Mouse (Mus musculus): ENCODE results near the gene H2-Ab1.
"Not testable (repeated sequence)": the region's sequence is repeated elsewhere in the genome, so short reads cannot be mapped to it uniquely, and the experiment has no call there.

Gene H2-Ab1

DNA sequence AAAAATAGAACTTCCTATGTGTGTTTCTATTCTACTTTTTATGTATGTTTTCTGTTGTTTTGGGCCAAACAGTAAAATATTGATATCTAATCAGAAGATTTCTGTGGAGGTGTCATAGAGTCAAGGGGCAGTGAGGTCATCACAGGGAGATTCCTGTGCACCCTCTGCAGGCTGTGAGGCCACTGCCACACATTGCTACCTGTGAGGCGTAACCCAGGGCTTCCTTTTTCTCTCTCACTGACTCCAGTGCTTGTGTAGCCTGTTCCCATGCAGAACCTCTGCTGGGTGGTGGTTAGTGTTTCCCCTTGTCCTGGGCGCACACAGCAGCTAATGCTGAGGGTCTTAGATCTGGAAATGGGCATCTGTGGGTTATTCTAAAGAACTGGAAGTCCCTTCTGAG, 48.9 kb downstream of the H2-Ab1 start:
- DNase-seq (ENCODE audit: extremely low read depth, low read depth, low spot score), result no peak

DNA sequence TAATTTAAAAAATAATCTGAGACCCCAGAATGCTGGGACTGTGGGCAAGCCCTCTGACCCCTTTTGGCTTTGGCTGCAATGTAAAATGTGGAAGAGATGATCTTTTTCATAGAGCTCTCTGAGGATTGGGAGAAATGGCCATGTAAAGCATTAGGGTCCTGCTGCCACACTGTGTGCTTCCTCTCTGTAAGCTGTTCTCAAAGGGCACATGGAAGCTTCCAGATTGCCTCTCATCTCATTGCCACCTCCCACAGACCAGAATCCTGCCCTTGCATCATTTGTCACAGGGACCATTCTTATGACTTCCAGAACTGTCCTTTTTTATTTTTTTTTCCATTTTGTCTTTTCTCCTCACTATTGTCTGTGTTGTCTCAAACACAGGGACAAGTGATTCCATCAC, 49.7 kb downstream of the H2-Ab1 start:
- DNase-seq (ENCODE audit: extremely low read depth, low read depth, low spot score), result no peak

DNA sequence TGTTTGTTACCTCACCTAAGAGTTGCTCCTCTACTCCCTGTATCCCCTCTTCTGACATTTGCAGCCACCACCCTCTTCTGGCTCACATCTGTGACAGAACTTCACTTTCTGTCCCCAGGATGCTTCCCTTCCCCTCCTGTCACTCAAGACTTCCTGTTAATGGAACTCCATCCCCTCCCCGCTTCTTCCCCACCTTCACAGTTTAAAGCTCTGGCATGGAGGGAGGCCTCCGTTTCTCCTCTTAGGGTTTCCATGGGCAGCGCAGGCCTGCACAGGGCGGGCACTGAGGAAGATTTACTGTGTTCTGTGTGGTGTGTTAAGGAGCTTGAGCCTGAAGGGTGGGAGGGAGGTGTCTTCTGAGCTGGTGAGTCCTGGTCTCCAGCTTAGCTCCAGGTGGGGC, 50.7 kb downstream of the H2-Ab1 start:
- DNase-seq (ENCODE audit: extremely low read depth, low read depth, low spot score), result no peak

DNA sequence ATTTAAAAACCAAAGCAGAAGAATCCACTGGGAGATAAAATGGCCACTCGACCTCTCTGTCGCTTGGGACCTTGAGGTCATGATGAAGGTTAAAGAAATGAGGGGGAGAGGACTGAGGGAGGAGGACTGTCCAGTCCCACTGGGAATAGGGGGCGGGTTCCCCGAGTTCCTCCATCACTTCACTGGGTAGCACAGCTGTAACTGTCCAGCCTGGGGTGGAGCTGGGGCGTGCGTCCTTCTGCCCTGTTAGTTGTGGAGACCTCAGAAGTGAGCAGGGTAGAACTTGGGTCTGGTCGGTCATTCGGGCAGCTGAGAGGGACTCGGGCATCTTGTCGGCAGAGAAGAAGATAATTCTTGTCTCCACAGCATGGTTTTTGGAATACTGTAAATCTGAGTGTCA, 51.7 kb downstream of the H2-Ab1 start:
- no peak for DNase-seq (ENCODE audit: extremely low read depth, low read depth, low spot score)

DNA sequence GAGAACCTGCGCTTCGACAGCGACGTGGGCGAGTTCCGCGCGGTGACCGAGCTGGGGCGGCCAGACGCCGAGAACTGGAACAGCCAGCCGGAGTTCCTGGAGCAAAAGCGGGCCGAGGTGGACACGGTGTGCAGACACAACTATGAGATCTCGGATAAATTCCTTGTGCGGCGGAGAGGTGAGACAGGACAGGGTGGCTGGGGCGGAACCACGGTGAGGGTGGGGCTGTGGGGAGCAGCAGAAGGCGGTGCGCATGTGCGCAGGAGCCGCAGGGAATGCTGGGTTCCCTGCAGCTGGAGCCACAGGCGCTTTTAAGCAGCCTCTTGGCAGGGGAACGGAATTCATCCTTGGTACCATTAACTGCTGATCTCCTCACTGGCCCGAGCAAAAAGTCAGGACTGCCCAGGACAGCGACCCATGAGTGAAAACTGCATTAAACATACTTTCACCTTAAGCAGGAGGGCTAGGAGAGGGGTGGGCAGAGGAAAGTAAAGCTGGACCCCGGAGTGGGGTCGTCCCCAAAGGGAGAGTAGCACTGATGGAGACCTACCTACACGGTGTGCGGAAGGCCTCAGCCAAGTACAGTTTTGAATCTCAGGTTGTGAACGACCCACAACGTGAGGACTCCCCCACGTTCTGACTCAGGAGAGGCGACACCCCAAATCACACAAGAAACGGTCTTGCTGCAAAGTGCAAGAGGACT, 52.3 kb downstream of the H2-Ab1 start:
- DNase-seq (ENCODE audit: extremely low read depth, low read depth, low spot score), result no peak

DNA sequence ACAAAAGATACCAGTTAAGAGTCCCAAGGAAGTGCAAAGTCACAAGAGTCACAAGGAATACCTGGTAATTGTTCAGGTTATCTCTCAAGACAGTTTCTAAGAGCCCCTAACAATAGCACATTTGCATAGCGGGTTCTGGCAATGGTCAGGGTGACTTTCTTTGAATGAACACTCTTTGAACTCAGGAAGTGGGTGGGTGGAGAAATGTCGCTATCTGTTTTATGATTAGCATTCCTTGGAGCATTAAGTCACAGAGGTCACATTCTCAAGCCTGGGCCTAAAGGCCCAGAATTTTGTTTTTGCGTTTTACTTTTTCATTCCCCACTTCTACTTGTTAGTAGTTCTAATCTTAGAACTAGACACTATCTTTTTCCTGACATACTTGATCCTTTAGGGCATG, 53.0 kb downstream of the H2-Ab1 start:
- not testable (repeated sequence) for DNase-seq (ENCODE audit: extremely low read depth, low read depth, low spot score)

DNA sequence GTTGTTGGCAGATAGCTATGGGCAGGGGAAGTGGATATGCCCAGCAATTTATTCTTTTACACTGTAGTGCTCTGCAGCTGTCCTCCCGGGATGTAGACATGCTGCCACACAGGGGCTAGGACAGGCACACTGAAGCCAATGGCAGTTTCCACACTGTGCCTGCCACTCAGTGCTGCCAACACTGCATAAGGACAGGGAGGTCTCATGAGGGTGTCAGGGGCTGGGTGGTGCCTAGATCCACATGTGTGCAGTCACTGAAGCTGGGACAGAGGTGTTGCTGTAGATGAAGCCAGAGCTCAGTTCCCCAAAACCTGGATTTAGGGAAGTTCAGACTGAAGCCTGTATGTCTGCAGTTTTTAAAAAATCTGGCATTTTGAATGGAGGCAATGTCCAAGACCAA, 54.7 kb downstream of the H2-Ab1 start:
- DNase-seq (ENCODE audit: extremely low read depth, low read depth, low spot score), result no peak

DNA sequence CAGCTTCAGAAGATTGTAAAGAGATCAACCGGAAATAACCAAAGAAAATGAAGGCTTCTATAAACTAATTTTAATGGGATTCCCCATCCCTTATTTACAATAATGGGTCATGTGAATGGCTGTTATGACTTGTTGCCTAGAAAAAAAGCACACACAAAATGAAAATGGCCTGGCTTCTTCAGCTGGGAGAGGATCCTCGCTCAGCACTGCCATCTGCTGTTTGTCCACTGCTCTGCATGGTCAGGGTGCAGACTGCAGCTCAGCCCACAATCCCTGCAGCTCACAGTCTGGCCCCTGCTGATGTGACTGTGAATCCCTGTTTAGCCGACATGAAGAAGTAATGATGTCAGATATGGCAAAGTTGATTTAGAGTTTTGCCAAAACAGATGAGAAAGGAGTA, 55.9 kb downstream of the H2-Ab1 start:
- no peak for DNase-seq (ENCODE audit: extremely low read depth, low read depth, low spot score)

DNA sequence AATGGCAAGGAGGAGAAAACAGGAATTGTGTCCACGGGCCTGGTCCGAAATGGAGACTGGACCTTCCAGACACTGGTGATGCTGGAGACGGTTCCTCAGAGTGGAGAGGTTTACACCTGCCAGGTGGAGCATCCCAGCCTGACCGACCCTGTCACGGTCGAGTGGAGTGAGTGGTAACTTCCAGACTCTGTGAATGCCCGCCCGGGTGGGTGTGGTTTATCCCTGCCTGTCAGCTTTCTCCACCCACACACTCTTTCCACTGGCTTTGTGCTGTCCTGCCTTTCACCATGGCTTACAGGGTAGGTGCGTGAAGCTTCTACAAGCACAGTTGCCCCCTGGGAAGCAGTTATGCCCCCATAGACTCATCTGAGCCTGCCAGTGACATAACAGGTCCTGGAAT, 56.8 kb downstream of the H2-Ab1 start:
- DNase-seq (ENCODE audit: extremely low read depth, low read depth, low spot score), result no peak

DNA sequence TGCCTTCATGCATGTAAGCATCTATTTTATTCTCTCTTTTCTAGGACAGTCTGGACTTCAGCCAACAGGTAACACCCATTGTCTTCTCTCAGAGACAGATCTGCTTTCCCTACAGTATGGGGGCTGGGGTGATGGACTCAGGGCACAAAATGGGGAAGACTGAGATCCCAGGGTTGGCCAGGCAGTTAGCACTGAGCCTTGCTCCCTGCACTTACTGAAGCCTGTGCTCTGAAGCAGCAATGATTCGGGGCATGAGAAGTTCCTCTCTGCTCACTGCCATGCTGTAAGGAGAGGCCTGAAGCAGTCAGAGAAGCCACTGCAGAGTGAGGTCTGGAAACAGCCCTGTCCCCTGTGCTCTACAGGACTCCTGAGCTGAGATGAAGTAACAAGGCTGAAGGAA, 58.0 kb downstream of the H2-Ab1 start:
- no peak for DNase-seq (ENCODE audit: extremely low read depth, low read depth, low spot score)

DNA sequence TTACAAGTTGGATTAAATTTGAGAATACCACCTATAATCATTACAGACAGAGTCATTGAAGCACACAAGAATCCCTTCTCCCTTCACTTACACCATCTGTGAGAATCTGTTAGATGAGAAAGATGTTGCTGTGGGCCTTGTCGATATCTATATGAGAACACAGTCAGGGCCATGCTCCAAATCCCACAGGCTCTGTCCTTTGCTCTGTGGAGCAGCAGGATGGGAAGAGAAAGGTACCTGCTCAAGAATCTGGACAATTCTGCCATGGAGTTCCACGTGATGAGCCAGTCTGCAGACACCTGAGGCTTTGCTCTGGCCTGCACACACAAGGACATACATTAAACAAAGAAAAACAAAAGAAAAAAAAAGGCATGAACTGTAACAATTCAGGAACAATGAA, 59.2 kb downstream of the H2-Ab1 start:
- no peak for DNase-seq (ENCODE audit: extremely low read depth, low read depth, low spot score)

DNA sequence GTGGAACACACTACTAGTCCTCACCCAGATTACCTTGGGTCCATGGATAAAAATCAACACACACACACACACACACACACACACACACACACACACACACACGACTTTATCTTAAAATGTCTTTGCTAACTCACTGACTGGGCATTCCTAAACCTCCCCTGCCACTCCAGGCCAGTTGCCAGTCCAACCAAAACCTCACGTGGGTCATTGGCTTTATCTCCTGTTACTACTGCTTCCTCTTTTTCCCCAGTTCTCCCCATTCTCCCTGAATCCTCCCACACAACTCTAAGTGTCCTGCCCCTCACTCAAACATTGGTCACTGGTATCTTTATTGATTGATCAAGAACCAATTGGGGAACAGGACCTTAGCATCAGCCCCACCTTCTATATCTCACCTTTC, 59.8 kb downstream of the H2-Ab1 start:
- no peak for DNase-seq (ENCODE audit: extremely low read depth, low read depth, low spot score)
